Mouse (Mus musculus): Measurements from ENCODE around the gene Srarp. TPM values are rescaled to one million over a fixed set of nuclear protein-coding genes. Genes with fewer than 3 reads are reported as not detected.
A peak's percentile ranks its signal among the peaks of the same experiment; 100 is the strongest.

Gene Srarp
- polyA plus RNA-seq, 1 experiment from 2014 or later = not detected

DNA sequence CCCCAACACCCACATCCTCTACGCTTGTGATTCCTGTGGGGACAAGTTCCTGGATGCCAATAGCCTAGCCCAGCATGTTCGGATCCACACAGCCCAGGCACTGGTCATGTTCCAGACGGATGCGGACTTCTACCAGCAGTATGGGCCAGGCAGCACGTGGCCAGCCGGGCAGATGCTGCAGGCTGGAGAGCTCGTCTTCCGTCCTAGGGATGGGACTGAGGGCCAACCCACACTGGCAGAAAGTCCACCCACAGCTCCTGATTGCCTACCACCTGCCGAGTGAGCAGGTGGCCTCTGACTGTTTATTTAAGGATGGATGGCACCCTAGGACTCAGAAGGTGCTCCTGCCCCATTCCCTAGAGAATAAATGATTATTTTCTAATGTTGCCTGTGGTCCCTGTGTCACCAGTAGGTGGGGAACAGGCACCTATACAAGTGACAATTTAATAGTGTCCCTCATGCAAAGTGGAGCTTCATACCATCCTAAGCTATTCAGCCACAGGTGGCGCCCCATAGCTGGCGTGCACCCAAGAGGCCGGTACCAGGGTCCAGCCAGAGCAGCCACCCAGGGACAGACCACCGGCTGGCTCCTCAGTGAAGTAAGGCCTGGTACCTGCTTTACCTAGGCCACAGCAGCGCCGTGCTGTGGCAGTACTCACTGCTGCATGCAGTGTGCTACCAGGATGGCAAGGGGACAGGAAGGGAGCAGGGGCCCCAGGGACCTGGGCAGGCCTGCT, 31.1 kb upstream of the Srarp start:
- Histone ChIP-seq H3K4me3 (no peak overlapping the region), H3K27me3 (no peaks in the 10 kb centered on the region), H3K9ac (no peak overlapping the region), H3K4me1 (replicated peaks) (no peaks in the 10 kb centered on the region), H3K4me2 (no peak overlapping the region), H3K27ac (no peak overlapping the region), H3K9me3 (replicated peaks) (no peaks in the 10 kb centered on the region), H3K36me3 (peaks cover 94% of the 10 kb centered on the region)
- no peak for ATAC-seq (replicated peaks; ENCODE audit: insufficient number of reproducible peaks, insufficient read depth, low FRiP score, low read depth)
- WGBS = 84% methylated on average over 15 of the region's 15 CpGs

GRCm38 (mm10) chr4:141466289-141466795, 30.4 kb upstream of the Srarp start:
- Histone ChIP-seq H3K4me2 (no peak overlapping the region), H3K36me3 (peaks cover 92% of the 10 kb centered on the region), H3K27ac (no peak overlapping the region), H3K27me3 (no peaks in the 10 kb centered on the region), H3K4me1 (replicated peaks) (0 out of 2 replicates have a peak, but pooled peaks cover under 1% of the 10 kb centered on the region), H3K4me3 (no peak overlapping the region), H3K9ac (no peak overlapping the region), H3K9me3 (replicated peaks) (no peaks in the 10 kb centered on the region)
- 83% methylated on average over 16 of the region's 16 CpGs for WGBS
- ATAC-seq (replicated peaks; ENCODE audit: insufficient number of reproducible peaks, insufficient read depth, low FRiP score, low read depth) = no peak

- no peak for ATAC-seq (replicated peaks; ENCODE audit: insufficient number of reproducible peaks, insufficient read depth, low FRiP score, low read depth)
- H3K36me3 ChIP-seq = peaks cover 85% of the 10 kb centered on the region
- H3K4me3 ChIP-seq = no peak overlapping the region
- no peaks in the 10 kb centered on the region for H3K9me3 ChIP-seq (replicated peaks)
- no peak overlapping the region for H3K4me2 ChIP-seq
- no peak overlapping the region for H3K9ac ChIP-seq
- H3K27ac ChIP-seq = no peak overlapping the region
- 0 out of 2 replicates have a peak, but pooled peaks cover 3% of the 10 kb centered on the region for H3K4me1 ChIP-seq (replicated peaks)
- WGBS = 91% methylated on average over 34 of the region's 34 CpGs
- no peaks in the 10 kb centered on the region for H3K27me3 ChIP-seq
These were observed 29.8 kb upstream of the Srarp start for GRCm38 (mm10) chr4:141465512-141466288.

DNA sequence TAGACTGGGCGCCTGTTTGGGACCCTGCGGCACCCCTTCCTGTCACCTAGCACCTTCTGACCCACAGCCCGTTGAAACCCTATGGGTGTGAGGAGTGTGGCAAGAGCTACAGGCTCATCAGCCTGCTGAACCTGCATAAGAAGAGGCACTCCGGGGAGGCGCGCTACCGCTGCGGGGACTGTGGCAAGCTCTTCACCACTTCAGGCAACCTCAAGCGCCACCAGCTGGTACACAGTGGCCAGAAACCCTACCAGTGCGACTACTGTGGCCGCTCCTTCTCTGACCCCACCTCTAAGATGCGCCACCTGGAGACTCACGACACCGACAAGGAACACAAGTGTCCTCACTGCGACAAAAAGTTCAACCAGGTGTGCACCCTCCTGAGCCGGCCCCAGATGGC, 28.8 kb upstream of the Srarp start:
- Histone ChIP-seq H3K4me2 (no peak overlapping the region), H3K9me3 (replicated peaks) (no peaks in the 10 kb centered on the region), H3K4me1 (replicated peaks) (0 out of 2 replicates have a peak, but pooled peaks cover 3% of the 10 kb centered on the region), H3K4me3 (no peak overlapping the region), H3K27ac (no peak overlapping the region), H3K9ac (no peak overlapping the region), H3K36me3 (peaks cover 78% of the 10 kb centered on the region), H3K27me3 (no peaks in the 10 kb centered on the region)
- ATAC-seq (replicated peaks; ENCODE audit: insufficient number of reproducible peaks, insufficient read depth, low FRiP score, low read depth) = no peak
- WGBS = 74% methylated on average over 16 of the region's 16 CpGs

- Histone ChIP-seq H3K9me3 (replicated peaks) (no peaks in the 10 kb centered on the region), H3K4me1 (replicated peaks) (peaks cover 9% of the 10 kb centered on the region), H3K27ac (no peak overlapping the region), H3K4me3 (no peak overlapping the region), H3K27me3 (no peaks in the 10 kb centered on the region), H3K4me2 (no peak overlapping the region), H3K36me3 (peaks cover 66% of the 10 kb centered on the region), H3K9ac (no peak overlapping the region)
- WGBS = 58% methylated on average over 14 of the region's 14 CpGs
- ATAC-seq (replicated peaks; ENCODE audit: insufficient number of reproducible peaks, insufficient read depth, low FRiP score, low read depth) = no peak
These were observed 27.6 kb upstream of the Srarp start for GRCm38 (mm10) chr4:141463472-141463871.

- H3K4me2 ChIP-seq = no peak overlapping the region
- H3K4me1 ChIP-seq (replicated peaks) = peaks cover 18% of the 10 kb centered on the region
- no peaks in the 10 kb centered on the region for H3K9me3 ChIP-seq (replicated peaks)
- no peak for ATAC-seq (replicated peaks; ENCODE audit: insufficient number of reproducible peaks, insufficient read depth, low FRiP score, low read depth)
- H3K36me3 ChIP-seq = peaks cover 49% of the 10 kb centered on the region
- 87% methylated on average over 12 of the region's 12 CpGs for WGBS
- H3K27ac ChIP-seq = no peak overlapping the region
- H3K27me3 ChIP-seq = no peaks in the 10 kb centered on the region
- no peak overlapping the region for H3K9ac ChIP-seq
- no peak overlapping the region for H3K4me3 ChIP-seq
These were observed 25.7 kb upstream of the Srarp start for GRCm38 (mm10) chr4:141461576-141461975.

DNA sequence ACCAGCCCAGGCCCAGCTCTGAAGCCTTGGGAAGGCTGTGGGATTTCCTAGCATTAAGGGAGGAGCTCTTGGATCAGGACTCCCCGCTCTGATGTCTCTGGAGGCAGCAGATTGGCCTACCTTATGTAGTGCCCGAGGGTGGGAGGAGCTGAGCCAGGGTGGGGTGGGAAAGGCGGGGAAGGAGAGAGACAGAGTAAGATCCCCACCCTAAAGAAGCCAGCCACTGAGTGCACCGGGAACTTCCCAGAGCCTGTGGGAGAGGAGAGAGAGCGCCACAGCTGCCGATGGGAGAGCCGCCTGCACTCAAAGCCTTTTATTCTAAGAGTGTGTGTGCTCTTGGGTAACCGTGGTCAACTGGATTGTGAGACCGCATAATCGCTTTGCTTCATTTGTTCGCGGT, 25.2 kb upstream of the Srarp start:
- Histone ChIP-seq H3K9ac (no peak overlapping the region), H3K27ac (no peak overlapping the region), H3K4me2 (no peak overlapping the region), H3K36me3 (peaks cover 44% of the 10 kb centered on the region), H3K27me3 (no peaks in the 10 kb centered on the region), H3K4me1 (replicated peaks) (peaks cover 18% of the 10 kb centered on the region), H3K4me3 (no peak overlapping the region), H3K9me3 (replicated peaks) (no peaks in the 10 kb centered on the region)
- ATAC-seq (replicated peaks; ENCODE audit: insufficient number of reproducible peaks, insufficient read depth, low FRiP score, low read depth) = no peak
- WGBS = 65% methylated on average over 12 of the region's 12 CpGs

GRCm38 (mm10) chr4:141460481-141460880, 24.6 kb upstream of the Srarp start:
- H3K4me3 ChIP-seq = no peak overlapping the region
- 85% methylated on average over 4 of the region's 4 CpGs for WGBS
- ATAC-seq (replicated peaks; ENCODE audit: insufficient number of reproducible peaks, insufficient read depth, low FRiP score, low read depth) = no peak
- no peak overlapping the region for H3K27ac ChIP-seq
- H3K4me2 ChIP-seq = no peak overlapping the region
- peaks cover 38% of the 10 kb centered on the region for H3K36me3 ChIP-seq
- no peaks in the 10 kb centered on the region for H3K9me3 ChIP-seq (replicated peaks)
- peaks cover 18% of the 10 kb centered on the region for H3K4me1 ChIP-seq (replicated peaks)
- H3K27me3 ChIP-seq = no peaks in the 10 kb centered on the region
- no peak overlapping the region for H3K9ac ChIP-seq

DNA sequence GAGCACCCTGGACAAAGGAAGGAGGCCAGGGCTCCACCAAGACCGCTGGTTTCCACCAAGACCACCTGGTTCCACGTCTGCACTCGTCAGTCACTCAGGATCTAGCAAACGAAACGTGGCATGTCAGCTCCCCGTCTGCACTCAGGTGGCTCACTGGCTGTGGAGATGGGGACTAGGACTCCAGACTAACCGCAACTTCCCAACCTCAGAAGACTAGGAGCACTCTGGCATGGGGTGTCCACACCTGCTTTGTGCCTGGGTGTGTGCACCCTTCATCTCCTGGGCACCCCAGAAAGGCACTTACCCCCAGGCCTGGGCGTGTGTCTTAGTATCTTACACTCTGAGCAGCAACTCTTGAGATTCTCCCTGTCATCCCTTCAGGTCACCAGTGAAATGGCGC, 23.9 kb upstream of the Srarp start:
- Histone ChIP-seq H3K36me3 (peaks cover 31% of the 10 kb centered on the region), H3K27ac (no peak overlapping the region), H3K4me1 (replicated peaks) (peaks cover 18% of the 10 kb centered on the region), H3K27me3 (no peaks in the 10 kb centered on the region), H3K9me3 (replicated peaks) (no peaks in the 10 kb centered on the region), H3K4me2 (no peak overlapping the region), H3K4me3 (no peak overlapping the region), H3K9ac (no peak overlapping the region)
- no peak for ATAC-seq (replicated peaks; ENCODE audit: insufficient number of reproducible peaks, insufficient read depth, low FRiP score, low read depth)
- WGBS = 85% methylated on average over 9 of the region's 9 CpGs

DNA sequence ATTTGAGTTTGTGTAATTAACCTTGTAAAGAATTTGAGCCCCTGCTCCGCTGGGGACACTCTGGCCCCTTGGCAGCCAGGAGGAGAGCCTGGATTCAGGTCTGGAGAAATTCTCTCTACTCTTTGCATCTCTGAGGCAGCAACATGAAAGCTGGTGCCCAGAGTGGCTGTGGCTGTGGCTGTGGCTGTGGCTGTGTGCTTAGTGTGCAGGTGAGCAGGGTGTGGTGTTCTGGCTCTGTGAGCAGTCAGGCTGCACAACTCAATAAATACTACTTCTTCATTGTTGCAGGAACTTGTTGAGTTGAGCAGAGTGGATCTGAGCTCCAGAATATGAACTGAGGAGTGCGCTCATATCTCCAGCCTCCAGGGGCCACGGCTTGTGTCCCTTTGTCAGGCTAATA, 23.0 kb upstream of the Srarp start:
- Histone ChIP-seq H3K4me2 (no peak overlapping the region), H3K27ac (0 out of 2 replicates have a peak overlapping the region, but pooled peaks have one; percentile 35), H3K4me3 (no peak overlapping the region), H3K27me3 (no peaks in the 10 kb centered on the region), H3K36me3 (peaks cover 22% of the 10 kb centered on the region), H3K4me1 (replicated peaks) (peaks cover 22% of the 10 kb centered on the region), H3K9ac (no peak overlapping the region), H3K9me3 (replicated peaks) (no peaks in the 10 kb centered on the region)
- WGBS = 76% methylated on average over 3 of the region's 3 CpGs
- no peak for ATAC-seq (replicated peaks; ENCODE audit: insufficient number of reproducible peaks, insufficient read depth, low FRiP score, low read depth)

- peak; percentile 66 for ATAC-seq (replicated peaks; ENCODE audit: insufficient number of reproducible peaks, insufficient read depth, low FRiP score, low read depth)
These were observed 22.3 kb upstream of the Srarp start for GRCm38 (mm10) chr4:141458236-141458635.

More at GRCm38 (mm10) chr4:141458236-141458635, 22.3 kb upstream of the Srarp start:
- 23% methylated on average over 7 of the region's 7 CpGs for WGBS
- no peaks in the 10 kb centered on the region for H3K27me3 ChIP-seq
- 0 out of 2 replicates have a peak overlapping the region, but pooled peaks have one; percentile 27 for H3K9ac ChIP-seq
- peak overlapping the region; percentile 35; the same call in 1 of the 2 replicates for H3K27ac ChIP-seq
- no peak overlapping the region for H3K4me2 ChIP-seq
- peaks cover 16% of the 10 kb centered on the region; the same call in 1 of the 2 replicates for H3K36me3 ChIP-seq
- no peak overlapping the region for H3K4me3 ChIP-seq
- H3K4me1 ChIP-seq (replicated peaks) = peaks cover 22% of the 10 kb centered on the region
- no peaks in the 10 kb centered on the region for H3K9me3 ChIP-seq (replicated peaks)

Data from heart, embryonic 15.5 days (tissue).